Mouse (Mus musculus): Measurements from ENCODE around the gene Ankrd53. TPM values are rescaled to one million over a fixed set of nuclear protein-coding genes. Genes with fewer than 3 reads are reported as not detected.

Ankrd53 gene
- total RNA-seq, 1 experiment from 2014 or later: not detected

DNA sequence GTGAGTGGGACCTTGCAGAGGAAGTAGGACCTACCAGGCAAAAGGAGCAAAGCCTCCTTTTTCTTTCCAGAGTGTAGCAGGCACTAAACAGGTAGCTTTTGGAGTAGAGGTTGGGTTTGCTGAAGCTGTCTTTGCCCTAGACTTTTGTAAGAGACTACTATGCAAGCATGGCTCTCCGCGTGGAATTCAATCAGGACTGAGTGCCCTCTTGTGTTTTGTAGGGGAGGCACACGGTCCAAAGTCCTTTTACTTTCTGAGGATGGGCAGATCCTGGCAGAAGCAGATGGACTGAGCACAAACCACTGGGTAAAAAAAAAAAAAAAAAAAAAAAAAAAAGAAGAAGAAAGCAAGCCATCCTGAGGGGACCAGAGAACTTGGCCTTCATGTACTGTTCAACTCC lies 34.2 kb downstream of the Ankrd53 start:
- ATAC-seq (replicated peaks in 1 of 2; ENCODE audit: insufficient read depth in 1 of 2, low FRiP score in 2 of 2, low TSS enrichment in 1 of 2, low read depth in 1 of 2, poor library complexity in 2 of 2, severe bottlenecking in 2 of 2): no peak

DNA sequence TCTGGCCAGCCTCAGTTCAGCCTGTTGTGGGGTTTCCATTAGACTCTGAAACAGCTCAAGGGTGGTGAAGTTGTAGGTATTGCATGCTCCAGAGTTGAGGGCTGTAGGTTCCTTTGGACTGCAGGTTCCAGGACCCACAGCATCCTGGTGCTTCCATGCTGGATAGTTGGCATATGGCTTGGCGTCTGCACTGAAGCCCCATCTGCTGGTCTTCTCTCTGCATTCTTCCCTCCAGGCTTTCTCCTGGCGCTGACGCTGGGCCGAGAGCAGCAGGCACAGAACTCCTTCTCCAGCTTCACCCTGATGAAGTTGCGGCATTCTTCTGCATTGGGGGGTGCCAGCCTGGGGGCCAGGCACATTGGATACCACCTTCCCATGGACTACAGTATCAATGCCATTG lies 39.6 kb downstream of the Ankrd53 start:
- no peak for ATAC-seq (replicated peaks in 1 of 2; ENCODE audit: insufficient read depth in 1 of 2, low FRiP score in 2 of 2, low TSS enrichment in 1 of 2, low read depth in 1 of 2, poor library complexity in 2 of 2, severe bottlenecking in 2 of 2)

DNA sequence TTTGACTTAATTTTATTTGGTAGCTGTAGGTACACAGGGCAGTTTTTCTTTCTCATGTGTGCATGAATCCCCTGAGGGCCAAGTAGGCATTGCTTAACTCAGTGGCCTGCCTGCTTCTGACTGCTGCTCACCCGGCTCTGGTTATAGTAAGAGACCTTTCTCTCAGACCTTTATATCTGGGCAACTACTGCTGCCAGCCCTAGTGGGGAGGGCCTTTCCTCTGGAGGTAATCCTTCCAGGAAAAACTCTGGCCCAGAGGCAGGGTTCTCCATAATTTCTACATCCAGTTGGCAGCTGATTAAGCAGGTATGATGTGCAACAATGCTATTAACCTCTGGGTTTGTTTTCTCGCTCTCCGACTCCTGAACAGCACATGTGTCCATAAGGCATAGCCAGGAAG lies 40.4 kb downstream of the Ankrd53 start:
- no peak for ATAC-seq (replicated peaks in 1 of 2; ENCODE audit: insufficient read depth in 1 of 2, low FRiP score in 2 of 2, low TSS enrichment in 1 of 2, low read depth in 1 of 2, poor library complexity in 2 of 2, severe bottlenecking in 2 of 2)

DNA sequence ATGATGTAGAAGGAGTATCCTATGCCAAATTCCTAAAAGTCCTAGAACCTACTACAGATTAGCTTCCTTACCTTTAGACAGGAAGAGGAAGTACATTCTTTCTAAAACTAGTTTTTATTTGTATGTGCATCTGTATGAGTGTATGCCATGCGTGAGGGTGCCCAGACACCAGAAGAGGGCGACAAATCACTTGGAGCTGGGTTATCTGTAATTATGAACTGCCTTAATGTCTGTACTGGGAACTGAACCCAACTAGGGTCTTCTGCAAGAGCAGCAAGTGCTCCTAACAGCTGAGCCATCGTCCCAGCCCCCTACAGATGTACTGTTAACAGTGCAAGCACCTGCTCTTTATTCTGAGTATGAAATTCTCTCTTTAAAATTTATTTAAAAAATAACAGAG lies 53.4 kb downstream of the Ankrd53 start:
- ATAC-seq (replicated peaks in 1 of 2; ENCODE audit: insufficient read depth in 1 of 2, low FRiP score in 2 of 2, low TSS enrichment in 1 of 2, low read depth in 1 of 2, poor library complexity in 2 of 2, severe bottlenecking in 2 of 2): no peak

Other genes with a start within 250 kb of the Ankrd53 start
- gene Actg2, start 226.4 kb upstream of the Ankrd53 start, total RNA-seq (2017): not detected in 2 replicates
- gene Stambp, start 189.9 kb upstream of the Ankrd53 start, total RNA-seq (2017): 6.0 and 10.6 TPM in 2 replicates
- gene Clec4f, start 106.5 kb upstream of the Ankrd53 start, total RNA-seq (2017): not detected in 2 replicates
- gene Cd207, start 84.8 kb upstream of the Ankrd53 start, total RNA-seq (2017): not detected in 2 replicates
- not detected in 2 replicates for gene Vax2, start 51.4 kb upstream of the Ankrd53 start, total RNA-seq (2017)
- not detected in 2 replicates for gene Atp6v1b1, start 19.7 kb upstream of the Ankrd53 start, total RNA-seq (2017)
- gene Tex261, start 13.2 kb downstream of the Ankrd53 start, total RNA-seq (2017): 22.6 and 23.0 TPM in 2 replicates
- 9.1 and 18.4 TPM in 2 replicates for gene Nagk, start 32.3 kb downstream of the Ankrd53 start, total RNA-seq (2017)
- 24.9 and 35.6 TPM in 2 replicates for gene Paip2b, start 69.1 kb downstream of the Ankrd53 start, total RNA-seq (2017)
- 232 and 268 TPM in 2 replicates for gene Zfp638, start 104.5 kb downstream of the Ankrd53 start, total RNA-seq (2017)
- not detected in 2 replicates for gene Dysf, start 245.9 kb downstream of the Ankrd53 start, total RNA-seq (2017)

All from hematopoietic stem cell, adult 5-6 weeks (primary cell).